Mouse (Mus musculus) midbrain, embryonic 16.5 days (tissue): ENCODE data around the gene Kars. TPM values are rescaled to one million over a fixed set of nuclear protein-coding genes. Genes with fewer than 3 reads are reported as not detected.

ENCODE experiments used
- ATAC-seq: fragments of 200-750 bp; cut with Nextera tagmentation; 2 replicates; pipeline ENCODE4 v1.8.0; 2017; ENCODE audit warnings: moderate TSS enrichment
- H3K27ac ChIP-seq: fragments of 300-500 bp; sonication (generic); 2 replicates; pipeline ENCODE4 v1.5.1; 2014; ENCODE audit warnings: mild to moderate bottlenecking, low read length, mixed read lengths
- H3K27me3 ChIP-seq: fragments of 300-500 bp; sonication (generic); 2 replicates; pipeline ENCODE4 v1.6.1; 2014; ENCODE audit warnings: low read depth, low read length, mixed read lengths; ENCODE audit not compliant: control insufficient read depth, insufficient read depth
- H3K36me3 ChIP-seq: fragments of 300-500 bp; sonication (generic); 2 replicates; pipeline ENCODE4 v1.6.1; 2014; ENCODE audit warnings: mild to moderate bottlenecking, low read length, moderate library complexity, mixed read lengths; ENCODE audit not compliant: control insufficient read depth, insufficient read depth
- H3K4me1 ChIP-seq: fragments of 300-500 bp; sonication (generic); 2 replicates; pipeline ENCODE4 v1.6.1; 2014; ENCODE audit warnings: mild to moderate bottlenecking, low read length, mixed read lengths; ENCODE audit not compliant: control insufficient read depth, insufficient read depth
- H3K4me2 ChIP-seq: fragments of 300-500 bp; sonication (generic); 2 replicates; pipeline ENCODE4 v1.6.1; 2014; ENCODE audit warnings: mild to moderate bottlenecking, low read length, mixed read lengths
- H3K4me3 ChIP-seq: fragments of 300-500 bp; sonication (generic); 2 replicates; pipeline ENCODE4 v1.5.1; 2014; ENCODE audit warnings: low read depth, mild to moderate bottlenecking, low read length, moderate library complexity, mixed read lengths
- H3K9ac ChIP-seq: fragments of 300-500 bp; sonication (generic); 2 replicates; pipeline ENCODE4 v1.6.1; 2014; ENCODE audit warnings: low read depth, low read length, mixed read lengths
- H3K9me3 ChIP-seq: fragments of 300-500 bp; sonication (generic); replicated peaks from 2 replicates; pipeline ENCODE4 v1.6.1; 2014; ENCODE audit warnings: mild to moderate bottlenecking, low read length, mixed read lengths; ENCODE audit not compliant: control insufficient read depth, poor library complexity, severe bottlenecking
- WGBS: fragments of 180-500 bp; shearing (Covaris S2); extraction: QIAGEN DNeasy Blood & Tissue Kit; methylation state at CpG from one replicate; pipeline ENCODE4 v1.1.7; 2014; 5-methylcytosine and 5-hydroxymethylcytosine counted together
- polyA plus RNA-seq: library from polyadenylated mRNA; unstranded; fragments of >200 nt; fragmentation: Nextera tagmentation; extraction: Ambion mirVana; gene quantifications from 2 replicates; pipeline ENCODE4 v1.2.1, GENCODE M21; 2015

Gene Kars
- polyA plus RNA-seq, 1 experiment from 2014 or later, result 162 TPM

GRCm38 (mm10) chr8:112033071-112033470 lies 21.9 kb upstream of the Kars start:
- H3K27ac ChIP-seq, result no peak overlapping the region
- WGBS, result 50% methylated on average over 7 of the region's 7 CpGs
- H3K4me3 ChIP-seq, result no peak overlapping the region
- ATAC-seq, result no peak
- no peaks in the 10 kb centered on the region for H3K36me3 ChIP-seq
- H3K9me3 ChIP-seq, result no peaks in the 10 kb centered on the region
- H3K4me1 ChIP-seq, result no peaks in the 10 kb centered on the region
- H3K9ac ChIP-seq, result no peak overlapping the region
- H3K4me2 ChIP-seq, result no peak overlapping the region
- no peaks in the 10 kb centered on the region for H3K27me3 ChIP-seq

- Histone ChIP-seq H3K4me1 (no peaks in the 10 kb centered on the region), H3K27me3 (no peaks in the 10 kb centered on the region), H3K4me3 (no peak overlapping the region), H3K9ac (no peak overlapping the region), H3K27ac (no peak overlapping the region), H3K36me3 (no peaks in the 10 kb centered on the region), H3K4me2 (no peak overlapping the region), H3K9me3 (no peaks in the 10 kb centered on the region)
- no peak for ATAC-seq
- WGBS, result 55% methylated on average over 6 of the region's 6 CpGs
Observed at GRCm38 (mm10) chr8:112030663-112031062, 19.5 kb upstream of the Kars start.

- H3K9me3 ChIP-seq, result no peaks in the 10 kb centered on the region
Observed at GRCm38 (mm10) chr8:112029455-112029854, 18.3 kb upstream of the Kars start.

GRCm38 (mm10) chr8:112014936-112015335 lies 3.8 kb upstream of the Kars start, which contains the start of gene Gm6793:
Gene Gm6793, minus strand, starts transcription at chr8:112015036.
- no peaks in the 10 kb centered on the region for H3K9me3 ChIP-seq
- H3K27me3 ChIP-seq, result no peaks in the 10 kb centered on the region
- WGBS, result 91% methylated on average over 11 of the region's 11 CpGs
- H3K9ac ChIP-seq, result no peak within 1 kb of the TSS
- peaks cover 17% of the 10 kb centered on the region for H3K4me1 ChIP-seq
- H3K4me3 ChIP-seq, result no peak within 1 kb of the TSS
- H3K27ac ChIP-seq, result no peak within 1 kb of the TSS
- peaks cover 9% of the 10 kb centered on the region for H3K36me3 ChIP-seq
- no peak for ATAC-seq
- no peak within 1 kb of the TSS for H3K4me2 ChIP-seq

More at GRCm38 (mm10) chr8:112029455-112029854, 18.3 kb upstream of the Kars start:
- Histone ChIP-seq H3K27me3 (no peaks in the 10 kb centered on the region), H3K9ac (no peak overlapping the region), H3K4me1 (no peaks in the 10 kb centered on the region), H3K27ac (no peak overlapping the region), H3K4me2 (no peak overlapping the region), H3K36me3 (no peaks in the 10 kb centered on the region), H3K4me3 (no peak overlapping the region)
- ATAC-seq, result no peak
- WGBS, result 90% methylated on average over 7 of the region's 7 CpGs

GRCm38 (mm10) chr8:112011816-112012242 lies 706 bp upstream of the Kars start:
- ATAC-seq, result peak; percentile 67
- no peaks in the 10 kb centered on the region for H3K36me3 ChIP-seq
- H3K9ac ChIP-seq, result peak overlapping the region; percentile 89
- H3K4me1 ChIP-seq, result peaks cover 21% of the 10 kb centered on the region
- WGBS, result 0% methylated on average over 38 of the region's 40 CpGs
- H3K4me3 ChIP-seq, result peak overlapping the region; percentile 93
- H3K4me2 ChIP-seq, result peak overlapping the region; percentile 81
- H3K9me3 ChIP-seq, result no peaks in the 10 kb centered on the region
- H3K27ac ChIP-seq, result peak overlapping the region; percentile 76
- no peaks in the 10 kb centered on the region for H3K27me3 ChIP-seq

GRCm38 (mm10) chr8:112009558-112009957 lies 1.6 kb downstream of the Kars start:
- WGBS, result 96% methylated on average over 7 of the region's 7 CpGs
- Histone ChIP-seq H3K4me3 (no peak overlapping the region), H3K36me3 (peaks cover 4% of the 10 kb centered on the region), H3K4me1 (peaks cover 21% of the 10 kb centered on the region), H3K27me3 (no peaks in the 10 kb centered on the region), H3K9ac (no peak overlapping the region), H3K27ac (no peak overlapping the region), H3K4me2 (no peak overlapping the region), H3K9me3 (no peaks in the 10 kb centered on the region)
- no peak for ATAC-seq

- H3K36me3 ChIP-seq, result peaks cover 10% of the 10 kb centered on the region
- WGBS, result 97% methylated on average over 2 of the region's 2 CpGs
- H3K4me2 ChIP-seq, result no peak overlapping the region
- H3K9ac ChIP-seq, result no peak overlapping the region
- H3K27me3 ChIP-seq, result no peaks in the 10 kb centered on the region
- H3K4me1 ChIP-seq, result peaks cover 14% of the 10 kb centered on the region
- no peak for ATAC-seq
- H3K9me3 ChIP-seq, result no peaks in the 10 kb centered on the region
- no peak overlapping the region for H3K27ac ChIP-seq
- H3K4me3 ChIP-seq, result no peak overlapping the region
Observed at GRCm38 (mm10) chr8:112007669-112008068, 3.5 kb downstream of the Kars start.

GRCm38 (mm10) chr8:112005601-112006000 lies 5.5 kb downstream of the Kars start:
- Histone ChIP-seq H3K4me3 (no peak overlapping the region), H3K4me2 (no peak overlapping the region), H3K9me3 (no peaks in the 10 kb centered on the region), H3K9ac (no peak overlapping the region), H3K4me1 (peaks cover 9% of the 10 kb centered on the region), H3K27ac (no peak overlapping the region), H3K36me3 (peaks cover 28% of the 10 kb centered on the region), H3K27me3 (no peaks in the 10 kb centered on the region)
- WGBS, result 97% methylated on average over 6 of the region's 6 CpGs
- no peak for ATAC-seq

GRCm38 (mm10) chr8:112004754-112005153 lies 6.4 kb downstream of the Kars start:
- Histone ChIP-seq H3K9me3 (no peaks in the 10 kb centered on the region), H3K36me3 (peaks cover 36% of the 10 kb centered on the region), H3K4me3 (no peak overlapping the region), H3K27ac (no peak overlapping the region), H3K27me3 (no peaks in the 10 kb centered on the region), H3K9ac (no peak overlapping the region), H3K4me2 (no peak overlapping the region), H3K4me1 (0 out of 2 replicates have a peak, but pooled peaks cover 3% of the 10 kb centered on the region)
- no peak for ATAC-seq
